Mouse (Mus musculus): ENCODE measurements at regions not wholly inside any gene's neighbourhood (a gene's known extent, or its start where the extent isn't known, plus 50 kb on each side); places are given as distances from the start of the nearest gene placed in this dataset.
A peak's percentile ranks its signal among the peaks of the same experiment; 100 is the strongest.
"Not testable (repeated sequence)": the region's sequence is repeated elsewhere in the genome, so short reads cannot be mapped to it uniquely, and the experiment has no call there.

GRCm38 (mm10) chr19:8496561-8496960 lies 91.7 kb upstream of the Slc22a30 start:
- not testable (repeated sequence) for H3K9ac ChIP-seq (replicated peaks); H3K27ac ChIP-seq; H3K4me2 ChIP-seq (ENCODE audit: low read depth); H3K4me1 ChIP-seq (replicated peaks; ENCODE audit: control insufficient read depth in 2 of 2, insufficient read depth in 2 of 2, low read length in 1 of 2); ATAC-seq (ENCODE audit: insufficient read depth); DNase-seq (ENCODE audit: low read depth in 3 of 3, low spot score in 3 of 3); H3K9me3 ChIP-seq (ENCODE audit: control insufficient read depth, low read length); H3K27me3 ChIP-seq (ENCODE audit: control insufficient read depth, insufficient read depth, low read length); H3K36me3 ChIP-seq (replicated peaks; ENCODE audit: control insufficient read depth, insufficient read depth, low read depth); H3K4me3 ChIP-seq (ENCODE audit: insufficient read depth in 1 of 2, low read depth in 2 of 2, low read length in 2 of 2)
- WGBS (ENCODE audit: insufficient replicate concordance): 68% methylated on average over 3 of the region's 3 CpGs

- ATAC-seq (ENCODE audit: insufficient read depth); H3K9ac ChIP-seq (replicated peaks); H3K36me3 ChIP-seq (replicated peaks; ENCODE audit: control insufficient read depth, insufficient read depth, low read depth); H3K4me2 ChIP-seq (ENCODE audit: low read depth); H3K4me1 ChIP-seq (replicated peaks; ENCODE audit: control insufficient read depth in 2 of 2, insufficient read depth in 2 of 2, low read length in 1 of 2); H3K27ac ChIP-seq; DNase-seq (ENCODE audit: low read depth in 3 of 3, low spot score in 3 of 3); H3K27me3 ChIP-seq (ENCODE audit: control insufficient read depth, insufficient read depth, low read length); H3K9me3 ChIP-seq (ENCODE audit: control insufficient read depth, low read length); H3K4me3 ChIP-seq (ENCODE audit: insufficient read depth in 1 of 2, low read depth in 2 of 2, low read length in 2 of 2): not testable (repeated sequence)
- 69% methylated on average over 2 of the region's 2 CpGs for WGBS (ENCODE audit: insufficient replicate concordance)
These were observed 92.6 kb upstream of the Slc22a30 start for GRCm38 (mm10) chr19:8497526-8497925.

- peak overlapping the region; percentile 64 to 70; a peak in 3 of 4 replicates for H3K4me3 ChIP-seq (ENCODE audit: insufficient read depth in 1 of 2, low read depth in 2 of 2, low read length in 2 of 2)
- DNase-seq (ENCODE audit: low read depth in 3 of 3, low spot score in 3 of 3): peak in 1 of 3 experiments; percentile 27
- ATAC-seq (ENCODE audit: insufficient read depth); H3K36me3 ChIP-seq (replicated peaks; ENCODE audit: control insufficient read depth, insufficient read depth, low read depth); H3K27ac ChIP-seq; H3K27me3 ChIP-seq (ENCODE audit: control insufficient read depth, insufficient read depth, low read length); H3K9me3 ChIP-seq (ENCODE audit: control insufficient read depth, low read length); H3K4me1 ChIP-seq (replicated peaks; ENCODE audit: control insufficient read depth in 2 of 2, insufficient read depth in 2 of 2, low read length in 1 of 2): not testable (repeated sequence)
- 56% methylated on average over 6 of the region's 6 CpGs for WGBS (ENCODE audit: insufficient replicate concordance)
- peak overlapping the region; percentile 66 for H3K4me2 ChIP-seq (ENCODE audit: low read depth)
- peak overlapping the region; percentile 70 for H3K9ac ChIP-seq (replicated peaks)
These were observed 73.3 kb upstream of the Slc22a8 start for GRCm38 (mm10) chr19:8517721-8518120.

GRCm38 (mm10) chr19:8518273-8518672 lies 72.8 kb upstream of the Slc22a8 start:
- peak; percentile 29 to 41 (median 40) for DNase-seq (ENCODE audit: low read depth in 3 of 3, low spot score in 3 of 3)
- H3K9me3 ChIP-seq (ENCODE audit: control insufficient read depth, low read length): no peaks in the 10 kb centered on the region
- 9% methylated on average over 11 of the region's 11 CpGs for WGBS (ENCODE audit: insufficient replicate concordance)
- peak overlapping the region; percentile 70 for H3K9ac ChIP-seq (replicated peaks)
- TF ChIP-seq EP300 (IDR thresholded peaks at IDR 0.05; ENCODE audit: low read depth): no peak
- no peak for TF ChIP-seq CTCF (IDR thresholded peaks at IDR 0.05; ENCODE audit: low read depth)
- peak overlapping the region; percentile 66 for H3K4me2 ChIP-seq (ENCODE audit: low read depth)
- ATAC-seq (ENCODE audit: insufficient read depth): peak; percentile 62; the same call in 1 of the 2 replicates
- H3K36me3 ChIP-seq (replicated peaks; ENCODE audit: control insufficient read depth, insufficient read depth, low read depth): no peaks in the 10 kb centered on the region
- H3K4me1 ChIP-seq (replicated peaks; ENCODE audit: control insufficient read depth in 2 of 2, insufficient read depth in 2 of 2, low read length in 1 of 2): no peaks in the 10 kb centered on the region
- H3K4me3 ChIP-seq (ENCODE audit: insufficient read depth in 1 of 2, low read depth in 2 of 2, low read length in 2 of 2): peak overlapping the region; percentile 64 to 70
- H3K27me3 ChIP-seq (ENCODE audit: control insufficient read depth, insufficient read depth, low read length): no peaks in the 10 kb centered on the region
- peak overlapping the region; percentile 29 for H3K27ac ChIP-seq

GRCm38 (mm10) chr19:8518933-8519332 lies 72.1 kb upstream of the Slc22a8 start:
- not testable (repeated sequence) for H3K36me3 ChIP-seq (replicated peaks; ENCODE audit: control insufficient read depth, insufficient read depth, low read depth); H3K9me3 ChIP-seq (ENCODE audit: control insufficient read depth, low read length); H3K27ac ChIP-seq; DNase-seq (ENCODE audit: low read depth in 3 of 3, low spot score in 3 of 3); H3K27me3 ChIP-seq (ENCODE audit: control insufficient read depth, insufficient read depth, low read length); H3K9ac ChIP-seq (replicated peaks); H3K4me1 ChIP-seq (replicated peaks; ENCODE audit: control insufficient read depth in 2 of 2, insufficient read depth in 2 of 2, low read length in 1 of 2)
- peak overlapping the region; percentile 66 for H3K4me2 ChIP-seq (ENCODE audit: low read depth)
- peak overlapping the region; percentile 64 to 70 for H3K4me3 ChIP-seq (ENCODE audit: insufficient read depth in 1 of 2, low read depth in 2 of 2, low read length in 2 of 2)
- peak; percentile 31; the same call in 1 of the 2 replicates for ATAC-seq (ENCODE audit: insufficient read depth)
- WGBS (ENCODE audit: insufficient replicate concordance): 51% methylated on average over 7 of the region's 7 CpGs

- no peak overlapping the region for H3K4me2 ChIP-seq (ENCODE audit: low read depth)
- 50% methylated on average over 3 of the region's 3 CpGs for WGBS (ENCODE audit: insufficient replicate concordance)
These were observed 56.5 kb upstream of the Slc22a8 start for GRCm38 (mm10) chr19:8534597-8534996.

More at GRCm38 (mm10) chr19:8534597-8534996, 56.5 kb upstream of the Slc22a8 start:
- Histone ChIP-seq H3K4me1 (replicated peaks; ENCODE audit: control insufficient read depth in 2 of 2, insufficient read depth in 2 of 2, low read length in 1 of 2) (no peaks in the 10 kb centered on the region), H3K9me3 (ENCODE audit: control insufficient read depth, low read length) (no peaks in the 10 kb centered on the region), H3K27me3 (ENCODE audit: control insufficient read depth, insufficient read depth, low read length) (no peaks in the 10 kb centered on the region; the same call in 1 of the 2 replicates), H3K27ac (no peak overlapping the region), H3K36me3 (replicated peaks; ENCODE audit: control insufficient read depth, insufficient read depth, low read depth) (no peaks in the 10 kb centered on the region), H3K4me3 (ENCODE audit: insufficient read depth in 1 of 2, low read depth in 2 of 2, low read length in 2 of 2) (no peak overlapping the region), H3K9ac (replicated peaks) (no peak overlapping the region)
- ATAC-seq (ENCODE audit: insufficient read depth) (no peak), DNase-seq (ENCODE audit: low read depth in 3 of 3, low spot score in 3 of 3) (no peak)
- TF ChIP-seq EP300 (IDR thresholded peaks at IDR 0.05; ENCODE audit: low read depth) (no peak), CTCF (IDR thresholded peaks at IDR 0.05; ENCODE audit: low read depth) (no peak)

Data from liver, embryonic 14.5 days (tissue).